Mouse (Mus musculus): Measurements from ENCODE around the gene Nelfcd. TPM values are rescaled to one million over a fixed set of nuclear protein-coding genes. Genes with fewer than 3 reads are reported as not detected.

Gene Nelfcd
- polyA plus RNA-seq, 1 experiment from 2014 or later: 106 TPM

GRCm38 (mm10) chr2:174443046-174443445 is 27.4 kb downstream of the Nelfcd start:
- Histone ChIP-seq H3K36me3 (replicated peaks; ENCODE audit: control insufficient read depth, insufficient read depth) (no peaks in the 10 kb centered on the region), H3K4me2 (replicated peaks) (no peak overlapping the region), H3K4me1 (replicated peaks; ENCODE audit: control insufficient read depth, insufficient read depth, low read length) (peaks cover 12% of the 10 kb centered on the region), H3K9me3 (ENCODE audit: control insufficient read depth, low read length) (no peaks in the 10 kb centered on the region), H3K27ac (no peak overlapping the region), H3K27me3 (ENCODE audit: control insufficient read depth, insufficient read depth, low read length) (no peaks in the 10 kb centered on the region), H3K4me3 (replicated peaks; ENCODE audit: low read length) (no peak overlapping the region), H3K9ac (no peak overlapping the region)
- WGBS: 39% methylated on average over 2 of the region's 2 CpGs
- no peak for ATAC-seq (ENCODE audit: low FRiP score)
- no peak for DNase-seq (ENCODE audit: low spot score)

- 89% methylated on average over 7 of the region's 7 CpGs for WGBS
- no peak overlapping the region for H3K4me3 ChIP-seq (replicated peaks; ENCODE audit: low read length)
- no peaks in the 10 kb centered on the region for H3K4me1 ChIP-seq (replicated peaks; ENCODE audit: control insufficient read depth, insufficient read depth, low read length)
- no peak overlapping the region for H3K4me2 ChIP-seq (replicated peaks)
- no peaks in the 10 kb centered on the region for H3K9me3 ChIP-seq (ENCODE audit: control insufficient read depth, low read length)
- no peak for DNase-seq (ENCODE audit: low spot score)
- H3K27ac ChIP-seq: no peak overlapping the region
- no peaks in the 10 kb centered on the region for H3K36me3 ChIP-seq (replicated peaks; ENCODE audit: control insufficient read depth, insufficient read depth)
- ATAC-seq (ENCODE audit: low FRiP score): no peak
- H3K9ac ChIP-seq: no peak overlapping the region
- H3K27me3 ChIP-seq (ENCODE audit: control insufficient read depth, insufficient read depth, low read length): no peaks in the 10 kb centered on the region
These were observed 28.8 kb downstream of the Nelfcd start for GRCm38 (mm10) chr2:174444359-174444758.

- H3K36me3 ChIP-seq (replicated peaks; ENCODE audit: control insufficient read depth, insufficient read depth): no peaks in the 10 kb centered on the region
- no peak overlapping the region for H3K4me3 ChIP-seq (replicated peaks; ENCODE audit: low read length)
- no peaks in the 10 kb centered on the region for H3K27me3 ChIP-seq (ENCODE audit: control insufficient read depth, insufficient read depth, low read length)
- H3K9ac ChIP-seq: no peak overlapping the region
- no peak overlapping the region for H3K4me2 ChIP-seq (replicated peaks)
- 87% methylated on average over 6 of the region's 6 CpGs for WGBS
- ATAC-seq (ENCODE audit: low FRiP score): no peak
- DNase-seq (ENCODE audit: low spot score): no peak
- no peaks in the 10 kb centered on the region for H3K9me3 ChIP-seq (ENCODE audit: control insufficient read depth, low read length)
- no peaks in the 10 kb centered on the region for H3K4me1 ChIP-seq (replicated peaks; ENCODE audit: control insufficient read depth, insufficient read depth, low read length)
- H3K27ac ChIP-seq: no peak overlapping the region
These were observed 29.4 kb downstream of the Nelfcd start for GRCm38 (mm10) chr2:174445018-174445417.

DNA sequence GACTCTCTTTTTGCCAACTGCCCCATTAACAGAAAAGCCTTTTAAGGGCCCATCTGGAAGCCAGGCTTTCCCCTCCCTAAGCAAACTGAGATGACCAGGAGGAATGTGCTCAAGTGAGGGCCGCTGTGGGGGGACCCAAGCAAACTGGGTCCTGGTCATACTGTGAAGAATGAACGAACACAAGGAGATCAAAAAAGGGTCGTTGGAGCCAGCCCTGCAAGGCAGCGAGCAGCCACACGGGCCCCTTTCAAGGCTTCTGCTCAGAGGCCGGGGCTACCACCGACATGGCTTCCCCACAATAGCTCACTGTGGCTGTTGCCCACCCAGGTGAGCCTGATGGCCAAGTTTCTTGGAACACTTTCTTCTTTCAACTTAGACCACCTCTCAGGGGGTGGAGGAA is 30.9 kb downstream of the Nelfcd start:
- 65% methylated on average over 7 of the region's 7 CpGs for WGBS
- Histone ChIP-seq H3K36me3 (replicated peaks; ENCODE audit: control insufficient read depth, insufficient read depth) (no peaks in the 10 kb centered on the region), H3K9ac (no peak overlapping the region), H3K4me3 (replicated peaks; ENCODE audit: low read length) (no peak overlapping the region), H3K9me3 (ENCODE audit: control insufficient read depth, low read length) (no peaks in the 10 kb centered on the region), H3K27me3 (ENCODE audit: control insufficient read depth, insufficient read depth, low read length) (no peaks in the 10 kb centered on the region), H3K4me2 (replicated peaks) (no peak overlapping the region), H3K4me1 (replicated peaks; ENCODE audit: control insufficient read depth, insufficient read depth, low read length) (no peaks in the 10 kb centered on the region), H3K27ac (no peak overlapping the region)
- ATAC-seq (ENCODE audit: low FRiP score): no peak
- no peak for DNase-seq (ENCODE audit: low spot score)

DNA sequence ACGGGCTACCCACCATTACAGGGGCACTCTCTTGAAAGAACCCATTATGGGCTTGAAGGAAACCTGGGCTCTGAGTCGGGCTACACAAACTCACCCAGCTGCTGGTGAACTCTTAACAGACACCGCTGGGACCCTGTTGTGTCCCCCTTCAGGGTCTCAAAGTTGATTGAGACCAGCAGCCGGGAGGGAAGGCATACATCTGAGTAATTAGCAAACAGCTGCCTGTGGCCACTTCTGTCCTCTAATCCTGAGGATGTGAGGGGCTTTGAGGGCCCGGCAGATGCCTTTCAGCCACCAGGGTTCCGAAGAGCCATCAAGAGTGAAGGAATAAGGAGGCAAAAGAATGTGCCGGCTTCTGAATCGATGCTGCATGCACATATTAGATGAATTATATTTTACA is 31.3 kb downstream of the Nelfcd start:
- H3K36me3 ChIP-seq (replicated peaks; ENCODE audit: control insufficient read depth, insufficient read depth): no peaks in the 10 kb centered on the region
- no peak for DNase-seq (ENCODE audit: low spot score)

DNA sequence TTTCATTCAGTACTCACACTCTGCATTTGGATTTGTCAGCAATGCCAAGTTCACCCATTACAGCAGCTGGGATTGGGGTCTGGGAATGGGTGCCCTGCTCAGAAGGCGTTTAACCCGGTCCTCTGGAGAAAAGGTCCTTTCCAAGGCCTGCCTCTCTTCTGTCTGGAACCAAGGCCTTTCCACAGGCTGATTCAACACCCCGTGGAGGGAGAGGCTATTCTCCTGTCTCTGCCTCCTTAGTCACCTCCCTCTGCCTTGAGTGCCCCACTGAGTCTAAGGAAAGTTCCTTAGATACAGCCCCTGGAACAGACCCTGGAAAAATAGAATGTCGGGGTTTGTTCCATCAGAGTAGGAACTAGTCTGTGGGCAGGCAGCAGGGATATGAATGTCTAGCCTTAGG is 32.8 kb downstream of the Nelfcd start:
- 86% methylated on average over 4 of the region's 4 CpGs for WGBS
- Histone ChIP-seq H3K9me3 (ENCODE audit: control insufficient read depth, low read length) (no peaks in the 10 kb centered on the region), H3K27me3 (ENCODE audit: control insufficient read depth, insufficient read depth, low read length) (no peaks in the 10 kb centered on the region), H3K27ac (no peak overlapping the region), H3K4me2 (replicated peaks) (no peak overlapping the region), H3K9ac (no peak overlapping the region), H3K4me1 (replicated peaks; ENCODE audit: control insufficient read depth, insufficient read depth, low read length) (no peaks in the 10 kb centered on the region), H3K4me3 (replicated peaks; ENCODE audit: low read length) (no peak overlapping the region), H3K36me3 (replicated peaks; ENCODE audit: control insufficient read depth, insufficient read depth) (no peaks in the 10 kb centered on the region)
- no peak for ATAC-seq (ENCODE audit: low FRiP score)
- no peak for DNase-seq (ENCODE audit: low spot score)

More for the DNA sequence above, 31.3 kb downstream of the Nelfcd start:
- no peaks in the 10 kb centered on the region for H3K4me1 ChIP-seq (replicated peaks; ENCODE audit: control insufficient read depth, insufficient read depth, low read length)
- H3K9ac ChIP-seq: no peak overlapping the region
- H3K27ac ChIP-seq: no peak overlapping the region
- H3K9me3 ChIP-seq (ENCODE audit: control insufficient read depth, low read length): no peaks in the 10 kb centered on the region
- no peak overlapping the region for H3K4me3 ChIP-seq (replicated peaks; ENCODE audit: low read length)
- H3K4me2 ChIP-seq (replicated peaks): no peak overlapping the region
- H3K27me3 ChIP-seq (ENCODE audit: control insufficient read depth, insufficient read depth, low read length): no peaks in the 10 kb centered on the region
- 68% methylated on average over 8 of the region's 8 CpGs for WGBS
- no peak for ATAC-seq (ENCODE audit: low FRiP score)

GRCm38 (mm10) chr2:174450353-174450752 is 34.7 kb downstream of the Nelfcd start, which contains the start of gene Tubb1:
Gene Tubb1, plus strand, starts transcription at chr2:174450695.
- no peak within 1 kb of the TSS for H3K27ac ChIP-seq
- no peak within 1 kb of the TSS for H3K4me3 ChIP-seq (replicated peaks; ENCODE audit: low read length)
- no peaks in the 10 kb centered on the region for H3K27me3 ChIP-seq (ENCODE audit: control insufficient read depth, insufficient read depth, low read length)
- no peaks in the 10 kb centered on the region for H3K4me1 ChIP-seq (replicated peaks; ENCODE audit: control insufficient read depth, insufficient read depth, low read length)
- H3K9ac ChIP-seq: no peak within 1 kb of the TSS
- no peak for DNase-seq (ENCODE audit: low spot score)
- H3K36me3 ChIP-seq (replicated peaks; ENCODE audit: control insufficient read depth, insufficient read depth): no peaks in the 10 kb centered on the region
- WGBS: 84% methylated on average over 4 of the region's 4 CpGs
- ATAC-seq (ENCODE audit: low FRiP score): no peak
- no peak within 1 kb of the TSS for H3K4me2 ChIP-seq (replicated peaks)
- no peaks in the 10 kb centered on the region for H3K9me3 ChIP-seq (ENCODE audit: control insufficient read depth, low read length)

GRCm38 (mm10) chr2:174453681-174454080 is 38.1 kb downstream of the Nelfcd start:
- H3K27me3 ChIP-seq (ENCODE audit: control insufficient read depth, insufficient read depth, low read length): no peaks in the 10 kb centered on the region
- H3K9me3 ChIP-seq (ENCODE audit: control insufficient read depth, low read length): no peaks in the 10 kb centered on the region
- no peak for DNase-seq (ENCODE audit: low spot score)
- no peak overlapping the region for H3K27ac ChIP-seq
- no peak overlapping the region for H3K4me3 ChIP-seq (replicated peaks; ENCODE audit: low read length)
- no peaks in the 10 kb centered on the region for H3K36me3 ChIP-seq (replicated peaks; ENCODE audit: control insufficient read depth, insufficient read depth)
- H3K9ac ChIP-seq: no peak overlapping the region
- 77% methylated on average over 7 of the region's 7 CpGs for WGBS
- no peak for ATAC-seq (ENCODE audit: low FRiP score)
- no peaks in the 10 kb centered on the region for H3K4me1 ChIP-seq (replicated peaks; ENCODE audit: control insufficient read depth, insufficient read depth, low read length)
- no peak overlapping the region for H3K4me2 ChIP-seq (replicated peaks)

- no peak for DNase-seq (ENCODE audit: low spot score)
- 57% methylated on average over 2 of the region's 2 CpGs for WGBS
- Histone ChIP-seq H3K27ac (no peak overlapping the region), H3K4me1 (replicated peaks; ENCODE audit: control insufficient read depth, insufficient read depth, low read length) (peaks cover 10% of the 10 kb centered on the region), H3K4me3 (replicated peaks; ENCODE audit: low read length) (no peak overlapping the region), H3K9ac (no peak overlapping the region), H3K9me3 (ENCODE audit: control insufficient read depth, low read length) (no peaks in the 10 kb centered on the region), H3K4me2 (replicated peaks) (no peak overlapping the region), H3K36me3 (replicated peaks; ENCODE audit: control insufficient read depth, insufficient read depth) (peaks cover 29% of the 10 kb centered on the region), H3K27me3 (ENCODE audit: control insufficient read depth, insufficient read depth, low read length) (no peaks in the 10 kb centered on the region)
- ATAC-seq (ENCODE audit: low FRiP score): no peak
These were observed 43.8 kb downstream of the Nelfcd start for GRCm38 (mm10) chr2:174459365-174459764.

DNA sequence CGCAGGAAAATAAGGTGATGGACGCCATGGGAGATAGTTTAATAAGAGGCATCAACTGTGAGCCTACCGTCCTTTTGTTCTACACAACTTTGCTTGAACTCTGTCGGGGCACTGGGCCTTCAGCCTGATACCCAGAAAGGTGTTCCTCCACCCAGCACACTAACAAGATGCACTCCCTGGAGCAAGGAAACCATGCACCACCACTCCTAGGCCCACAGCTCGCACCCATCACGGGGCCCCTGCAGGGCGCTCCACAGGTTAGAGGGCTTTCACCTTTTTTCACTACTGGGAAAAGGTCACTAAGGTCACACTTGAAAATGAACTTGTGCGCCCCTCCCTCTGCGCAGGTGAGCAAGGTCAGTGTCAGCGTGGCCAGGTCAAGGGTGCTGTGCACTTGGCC is 47.8 kb downstream of the Nelfcd start:
- Histone ChIP-seq H3K4me1 (replicated peaks; ENCODE audit: control insufficient read depth, insufficient read depth, low read length) (peaks cover 10% of the 10 kb centered on the region), H3K27ac (peak overlapping the region; percentile 51; the same call in 1 of the 2 replicates), H3K9ac (peak overlapping the region; percentile 84), H3K9me3 (ENCODE audit: control insufficient read depth, low read length) (no peaks in the 10 kb centered on the region), H3K27me3 (ENCODE audit: control insufficient read depth, insufficient read depth, low read length) (no peaks in the 10 kb centered on the region), H3K36me3 (replicated peaks; ENCODE audit: control insufficient read depth, insufficient read depth) (peaks cover 55% of the 10 kb centered on the region), H3K4me3 (replicated peaks; ENCODE audit: low read length) (peak overlapping the region; percentile 82), H3K4me2 (replicated peaks) (peak overlapping the region; percentile 90)
- DNase-seq (ENCODE audit: low spot score) (no peak), ATAC-seq (ENCODE audit: low FRiP score) (peak; percentile 25)
- WGBS: 42% methylated on average over 10 of the region's 10 CpGs

Measured in hindbrain, embryonic 14.5 days (tissue).